Mouse (Mus musculus): Measurements from ENCODE around the gene Cenps.

DNA sequence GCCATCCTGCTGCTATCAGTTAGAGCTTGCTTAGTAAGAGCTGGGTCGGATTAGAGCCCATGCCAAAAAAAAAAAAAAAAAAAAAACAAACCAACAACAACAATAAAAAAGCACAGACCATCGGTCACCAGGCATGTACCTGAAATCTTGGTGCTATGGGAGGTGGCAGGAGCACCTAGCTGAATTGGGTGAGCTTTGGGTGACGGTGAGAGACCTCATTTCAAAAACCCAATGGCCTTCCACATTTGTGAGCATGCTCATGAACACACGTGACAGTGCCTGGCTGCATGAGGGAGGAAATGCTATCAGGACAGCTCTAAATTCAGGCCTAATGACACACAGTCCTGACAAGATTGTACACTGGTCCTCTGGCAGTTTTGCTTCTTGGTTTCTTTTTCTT lies 10.7 kb upstream of the Cenps start:
- TF ChIP-seq CHD1 (IDR thresholded peaks at IDR 0.05; ENCODE audit: low read depth, low read length) = no peak
- no peak for TF ChIP-seq CTCF (conservative IDR thresholded peaks at IDR 0.05 in 1 of 2, IDR thresholded peaks at IDR 0.05 in 1 of 2; ENCODE audit: low read depth in 2 of 2, low read length in 2 of 2)
- TF ChIP-seq ZNF384 (IDR thresholded peaks at IDR 0.05; ENCODE audit: low read depth, low read length) = no peak
- no peak for TF ChIP-seq USF1 (IDR thresholded peaks at IDR 0.05; ENCODE audit: low read depth, low read length)
- TF ChIP-seq POLR2A (IDR thresholded peaks at IDR 0.05; ENCODE audit: low read depth, low read length) = no peak
- TF ChIP-seq HCFC1 (IDR thresholded peaks at IDR 0.05; ENCODE audit: low read depth, low read length) = no peak
- no peak for TF ChIP-seq RAD21 (IDR thresholded peaks at IDR 0.05; ENCODE audit: low read depth, low read length)

Measured in CH12.LX (cell line).